Mouse (Mus musculus): ENCODE data around the gene BC030499.

Gene BC030499

DNA sequence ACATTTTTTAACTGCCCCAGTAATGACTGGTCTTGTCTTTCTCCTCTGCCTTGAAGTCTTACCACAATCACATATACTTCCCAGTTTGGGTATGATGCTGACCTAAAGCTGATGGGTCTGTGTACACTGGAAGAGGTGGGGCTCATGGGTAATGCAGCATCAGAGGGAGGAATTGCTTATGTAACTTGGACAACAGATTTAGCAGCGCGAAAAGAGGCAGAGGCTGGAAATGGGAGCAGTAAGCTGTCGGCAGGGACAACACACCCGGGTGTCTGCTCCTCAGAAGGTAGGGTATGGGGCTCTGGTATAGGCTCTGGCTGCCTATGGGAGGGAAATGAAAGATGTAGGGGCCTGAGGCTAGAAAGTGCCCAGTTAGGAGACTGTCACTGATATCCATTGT is at the start of gene BC030499:
Gene BC030499 (plus strand): TSS at position 188 of the 400 bp plus-strand sequence.
- no peak for DNase-seq (ENCODE audit: low read depth, low spot score)

DNA sequence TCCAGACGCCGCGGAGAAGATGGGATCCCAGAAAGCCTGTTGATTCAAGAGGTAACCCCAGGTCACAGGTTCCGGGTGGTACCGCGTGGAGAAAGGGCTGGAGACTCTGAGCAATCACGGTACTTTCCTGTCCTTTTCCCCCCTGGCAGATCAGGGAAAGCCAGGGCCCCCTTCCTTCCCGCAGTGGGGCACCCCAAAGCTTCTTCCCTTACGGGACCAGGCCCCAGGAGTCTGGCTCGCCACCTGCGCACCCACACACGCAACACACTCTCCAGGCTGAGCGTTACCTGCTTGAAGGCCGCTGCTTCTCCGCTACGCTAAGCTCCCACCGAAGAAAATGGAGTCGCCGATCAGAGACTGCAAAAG is 45.4 kb upstream of the BC030499 start:
- DNase-seq (ENCODE audit: low read depth, low spot score): no peak

DNA sequence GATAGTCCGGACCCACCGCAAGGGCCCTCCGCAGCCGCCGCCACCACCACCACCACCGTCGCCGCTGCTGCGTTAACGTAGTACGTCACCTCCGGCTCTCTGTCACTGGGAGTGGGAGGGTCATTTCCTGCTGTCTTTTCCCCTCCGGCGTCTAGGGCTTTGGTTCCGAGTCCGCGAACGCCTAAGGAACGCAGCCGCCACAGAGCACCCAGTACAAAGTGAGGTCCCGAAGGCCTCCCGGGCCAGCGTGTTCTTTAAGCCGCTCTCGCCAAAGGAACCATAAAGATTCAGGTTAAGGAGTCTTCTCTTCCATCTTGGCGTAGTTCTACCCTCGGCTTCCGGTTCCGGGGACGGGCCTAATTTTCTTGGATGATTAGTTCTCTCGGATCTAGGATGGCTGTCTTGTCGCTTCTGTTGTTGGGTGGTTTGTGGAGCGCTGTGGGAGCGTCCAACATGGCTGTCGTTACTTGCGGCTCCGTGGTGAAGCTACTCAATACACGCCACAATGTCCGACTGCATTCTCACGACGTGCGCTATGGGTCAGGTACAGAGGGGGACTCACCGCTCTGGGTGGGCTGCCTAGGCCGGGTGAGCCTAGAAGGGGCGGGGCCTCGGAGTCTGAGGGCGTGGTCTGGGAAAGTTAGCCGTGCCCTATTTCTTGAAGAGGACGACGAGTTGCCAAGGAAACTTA is 44.9 kb upstream of the BC030499 start, which contains the start of the genes Sdf2 and Supt6:
Gene Sdf2 (plus strand): TSS at position 120 of the 691 bp plus-strand sequence.
Gene Supt6 (minus strand): TSS at position 361 of the 691 bp plus-strand sequence.
- peak; percentile 93 for DNase-seq (ENCODE audit: low read depth, low spot score)

DNA sequence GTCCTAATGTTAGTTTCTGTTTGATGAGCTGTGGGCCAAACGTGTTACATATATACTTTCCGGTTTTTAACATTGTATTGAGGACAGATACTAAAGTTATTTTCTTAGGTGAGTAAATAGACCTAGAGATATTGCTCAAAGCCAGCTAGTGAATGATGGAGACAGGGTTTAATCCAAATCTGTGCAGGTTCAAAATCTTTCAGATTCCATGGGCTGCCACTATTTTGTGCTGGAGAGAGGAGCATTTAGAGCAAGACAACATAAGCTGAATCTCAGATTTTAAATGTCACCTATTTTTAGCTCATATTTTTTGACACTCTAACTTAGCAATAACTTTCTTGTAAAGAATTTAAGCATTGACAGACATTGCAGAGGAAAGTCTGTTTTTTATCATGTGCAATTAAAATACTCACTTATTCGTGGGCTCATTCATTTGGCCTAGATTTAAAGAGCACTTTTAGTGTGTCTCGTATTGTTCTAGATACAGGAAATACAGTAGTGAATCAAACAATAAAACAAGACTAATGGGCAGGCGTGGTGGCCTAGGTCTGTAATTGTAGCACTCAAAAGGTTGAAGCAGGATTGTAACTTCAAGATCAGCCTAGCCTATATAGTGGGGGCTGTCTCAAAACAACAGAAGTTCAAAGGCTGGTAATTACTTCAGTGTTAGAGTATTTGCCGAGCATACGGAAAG is 44.2 kb upstream of the BC030499 start:
- peak; percentile 51 for DNase-seq (ENCODE audit: low read depth, low spot score)

DNA sequence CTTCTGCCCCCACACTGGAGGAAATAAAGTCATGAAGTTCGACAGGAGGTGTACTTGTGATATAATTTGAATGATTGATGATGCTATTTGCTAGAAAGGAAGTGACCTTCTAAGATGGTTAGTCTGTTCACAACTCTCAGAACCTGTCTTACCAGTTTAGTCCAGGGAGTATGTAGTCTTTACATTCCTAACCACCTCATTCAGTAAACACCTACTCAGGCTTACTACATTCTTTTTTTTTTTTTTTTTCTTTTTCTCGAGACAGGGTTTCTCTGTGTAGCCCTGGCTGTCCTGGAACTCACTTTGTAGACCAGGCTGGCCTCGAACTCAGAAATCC is 43.7 kb upstream of the BC030499 start:
- no peak for DNase-seq (ENCODE audit: low read depth, low spot score)

DNA sequence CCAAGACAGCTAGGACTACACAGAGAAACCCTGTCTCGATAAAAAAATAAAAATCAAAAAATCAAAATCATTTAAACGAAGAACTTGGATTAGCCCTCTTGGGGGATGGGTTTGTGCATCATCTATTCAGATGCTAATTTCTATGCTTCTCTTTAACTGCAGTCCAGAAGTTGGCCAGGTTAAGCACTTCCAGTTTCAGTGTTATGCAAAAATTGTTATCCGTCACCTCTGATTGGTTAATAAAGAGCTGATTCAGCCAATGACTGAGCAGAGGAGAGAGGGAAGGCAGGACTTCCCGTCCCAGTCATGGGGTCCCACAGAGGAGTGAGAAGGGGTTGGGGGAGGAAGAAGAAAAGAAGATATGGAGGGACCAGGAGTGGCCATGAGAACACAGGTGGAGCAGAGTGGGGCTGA is 42.9 kb upstream of the BC030499 start:
- no peak for DNase-seq (ENCODE audit: low read depth, low spot score)

DNA sequence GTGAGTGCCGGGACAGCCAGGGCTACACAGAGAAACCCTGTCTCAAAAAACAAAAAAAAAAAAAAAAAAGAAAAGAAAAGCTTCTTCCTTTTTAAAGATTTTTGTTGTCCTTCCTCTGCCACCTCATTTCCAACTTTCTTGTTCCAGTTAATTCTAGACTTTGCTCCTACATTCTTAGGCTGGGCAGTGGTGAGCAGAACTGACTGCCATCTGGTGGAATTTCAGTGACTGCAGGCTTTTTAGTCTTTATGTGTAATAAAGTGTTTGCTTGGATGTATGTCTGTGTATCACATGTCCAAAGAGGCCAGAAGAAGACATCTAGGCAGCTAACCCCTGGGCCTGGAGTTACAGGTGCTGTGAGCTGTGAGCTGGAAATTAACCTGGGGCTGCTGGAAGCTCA is 34.0 kb upstream of the BC030499 start:
- DNase-seq (ENCODE audit: low read depth, low spot score): no peak

DNA sequence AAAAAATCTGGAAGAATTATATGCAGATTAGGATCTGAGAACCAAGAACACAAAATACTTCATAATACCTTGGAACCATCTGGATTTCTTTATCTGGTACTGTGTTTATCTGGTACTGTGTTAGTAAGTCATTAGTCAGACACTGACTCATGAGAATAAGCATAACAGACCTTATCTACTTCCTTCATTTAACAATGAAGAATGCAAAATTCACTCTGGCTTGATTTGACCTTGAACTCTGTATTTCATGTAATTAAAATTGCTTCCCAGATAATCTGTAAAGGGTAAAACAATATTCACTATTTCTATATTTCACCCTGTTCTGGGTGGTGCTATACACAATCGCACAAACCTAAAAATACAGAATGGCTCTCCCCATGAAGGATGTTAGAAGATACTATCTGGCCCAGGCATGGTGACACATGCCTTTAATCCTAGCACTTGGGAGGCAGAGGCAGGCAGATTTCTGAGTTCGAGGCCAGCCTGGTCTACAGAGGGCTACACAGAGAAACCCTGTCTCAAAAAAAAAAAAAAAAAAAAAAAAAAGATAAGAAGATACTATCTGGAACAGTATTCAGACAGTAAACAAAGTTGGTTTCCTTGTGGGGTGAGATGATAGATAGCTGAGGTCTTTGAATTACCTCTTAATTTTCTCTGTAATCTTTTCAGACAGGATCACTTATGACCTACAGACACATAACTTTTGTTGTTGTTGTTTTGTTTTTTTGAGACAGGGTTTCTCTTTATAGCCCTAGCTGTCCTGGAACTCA is 30.0 kb upstream of the BC030499 start:
- peak; percentile 54 for DNase-seq (ENCODE audit: low read depth, low spot score)

DNA sequence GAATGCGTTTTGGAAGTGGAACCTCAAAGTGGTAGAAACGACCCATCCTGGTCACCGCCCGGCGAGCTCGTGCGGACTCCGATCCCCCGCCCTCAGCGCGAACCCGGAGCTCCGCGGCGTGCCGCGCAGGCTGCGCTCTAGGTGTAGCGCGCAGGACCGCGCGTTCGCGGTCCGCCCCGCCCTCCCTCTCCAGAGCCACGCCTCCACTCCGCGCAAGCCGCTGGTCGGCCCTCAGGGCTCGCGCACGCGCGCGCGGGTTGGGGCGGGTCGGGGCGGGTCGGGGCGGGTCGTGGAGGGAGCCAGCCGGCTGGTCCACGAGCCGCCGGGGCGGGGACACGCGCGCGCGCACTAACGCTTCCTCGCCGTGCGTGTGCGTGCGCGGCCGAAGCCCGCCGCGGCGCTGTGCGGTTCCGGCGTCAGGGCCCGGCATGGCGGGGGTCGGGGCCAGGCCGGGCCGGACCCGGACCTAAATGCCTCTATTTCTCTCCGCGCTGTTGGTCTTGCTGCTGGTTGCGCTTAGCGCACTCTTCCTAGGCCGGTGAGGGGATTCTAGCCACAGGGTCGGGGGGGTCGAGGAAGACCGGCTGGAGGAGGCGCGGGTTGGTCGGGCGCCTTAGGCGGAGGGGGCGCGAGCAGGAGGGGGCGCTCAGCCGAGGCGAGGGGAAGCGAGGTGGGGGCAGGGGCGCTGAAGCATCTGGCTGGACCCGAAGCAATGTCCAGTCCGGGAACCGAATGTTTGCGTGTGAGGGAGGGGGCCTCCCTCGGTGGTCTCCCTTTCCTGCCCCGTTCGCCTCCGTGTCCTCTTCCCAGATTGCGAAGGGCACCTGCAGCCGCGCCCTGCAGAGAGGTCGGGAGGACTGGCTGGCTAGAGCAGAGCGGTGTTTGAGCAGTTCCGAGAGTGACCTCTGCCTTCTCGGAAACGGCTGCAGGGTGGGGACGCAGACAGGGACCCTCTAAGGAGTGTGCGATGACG is 29.0 kb upstream of the BC030499 start, which contains the start of gene 2610507B11Rik:
Gene 2610507B11Rik (plus strand): TSS at position 373 of the 973 bp plus-strand sequence.
- peak; percentile 98 for DNase-seq (ENCODE audit: low read depth, low spot score)

DNA sequence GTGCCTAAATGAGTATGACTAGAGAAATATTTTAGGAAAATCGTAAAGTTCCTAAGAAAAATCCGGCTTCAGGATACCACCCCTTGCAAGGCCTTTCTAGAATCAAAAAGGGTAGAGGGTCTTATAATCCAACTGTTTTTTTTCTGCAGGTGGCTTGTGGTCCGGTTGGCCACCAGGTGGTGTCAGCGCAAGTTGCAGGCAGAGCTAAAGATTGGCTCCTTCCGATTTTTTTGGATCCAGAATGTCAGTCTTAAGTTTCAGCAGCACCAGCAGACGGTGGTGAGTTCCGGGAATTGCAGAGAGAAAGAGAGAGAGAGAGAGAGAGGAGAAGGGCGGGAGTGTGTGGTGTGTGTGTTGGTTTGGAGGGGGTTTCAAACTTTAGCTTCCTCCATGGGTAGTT is 28.1 kb upstream of the BC030499 start:
- DNase-seq (ENCODE audit: low read depth, low spot score): peak; percentile 70

DNA sequence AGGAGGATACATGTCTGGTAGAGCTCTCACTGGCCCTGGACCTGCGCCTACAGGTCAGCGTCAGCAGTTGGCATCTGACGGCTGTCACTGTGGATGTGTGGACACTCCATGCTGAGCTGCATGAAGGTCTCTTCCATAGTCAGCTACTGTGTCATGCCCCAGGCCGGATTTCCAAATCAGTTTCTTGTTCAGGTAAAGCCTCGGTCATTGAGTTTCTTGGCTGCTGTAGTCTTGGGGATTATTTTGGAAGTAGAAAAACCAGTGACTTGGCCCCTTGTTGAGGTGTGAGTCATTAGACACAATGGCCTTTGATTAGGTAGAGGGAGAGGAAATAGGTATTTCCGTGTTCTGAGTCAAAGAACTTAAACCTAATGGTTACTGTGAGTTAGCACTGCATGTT is 25.1 kb upstream of the BC030499 start:
- DNase-seq (ENCODE audit: low read depth, low spot score): no peak

DNA sequence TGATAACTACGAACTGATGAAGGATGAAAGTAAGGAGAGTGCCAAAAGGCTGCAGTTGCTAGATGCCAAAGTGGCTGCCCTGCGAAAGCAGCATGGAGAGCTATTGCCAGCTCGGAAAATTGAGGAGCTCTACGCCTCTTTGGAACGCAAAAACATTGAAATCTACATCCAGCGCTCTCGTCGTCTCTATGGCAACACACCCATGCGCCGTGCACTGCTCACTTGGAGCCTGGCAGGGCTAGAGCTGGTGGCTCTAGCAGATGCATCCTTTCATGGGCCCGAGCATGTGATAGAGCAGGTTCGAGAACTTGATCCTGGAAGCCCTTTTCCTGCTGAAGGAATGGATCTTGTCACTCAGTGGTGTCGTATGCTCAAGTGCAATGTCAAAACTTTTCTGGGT is 18.7 kb upstream of the BC030499 start:
- DNase-seq (ENCODE audit: low read depth, low spot score): no peak

DNA sequence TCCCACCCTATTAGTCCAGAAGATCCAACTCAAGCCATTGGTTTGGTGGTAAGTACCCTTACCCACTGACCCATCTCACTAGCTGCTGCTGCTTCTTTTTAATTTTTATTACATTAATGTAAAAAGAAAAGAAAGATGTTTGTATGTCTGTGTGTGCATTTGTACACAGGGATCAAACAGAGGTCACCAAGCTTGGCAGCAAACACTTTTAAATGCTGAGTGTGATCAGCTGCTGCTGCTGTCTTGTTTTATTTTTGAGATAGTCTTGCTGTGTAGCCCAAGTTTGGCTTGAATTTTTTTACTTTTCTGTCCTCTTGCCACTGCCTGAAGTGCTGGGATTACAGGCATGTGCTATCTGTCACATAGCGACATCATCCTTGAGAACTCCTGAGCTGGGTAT is 15.0 kb upstream of the BC030499 start:
- no peak for DNase-seq (ENCODE audit: low read depth, low spot score)

DNA sequence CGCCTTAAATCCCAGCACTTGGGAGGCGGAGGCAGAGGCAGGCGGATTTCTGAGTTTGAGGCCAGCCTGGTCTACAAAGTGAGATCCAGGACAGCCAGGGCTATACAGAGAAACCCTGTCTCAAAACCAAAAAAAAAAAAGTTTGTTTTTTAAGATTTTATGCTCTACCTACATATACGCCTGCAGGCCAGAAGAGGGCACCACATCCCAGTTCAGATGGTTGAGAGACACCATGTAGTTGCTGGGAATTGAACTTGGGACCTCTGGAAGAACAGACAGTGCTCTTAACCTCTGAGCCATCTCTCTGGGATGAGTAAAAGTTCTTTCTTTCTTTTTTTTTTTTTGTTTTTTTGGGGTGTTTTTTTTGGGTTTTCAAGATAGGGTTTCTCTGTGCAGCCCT is 14.5 kb upstream of the BC030499 start:
- DNase-seq (ENCODE audit: low read depth, low spot score): peak; percentile 20

DNA sequence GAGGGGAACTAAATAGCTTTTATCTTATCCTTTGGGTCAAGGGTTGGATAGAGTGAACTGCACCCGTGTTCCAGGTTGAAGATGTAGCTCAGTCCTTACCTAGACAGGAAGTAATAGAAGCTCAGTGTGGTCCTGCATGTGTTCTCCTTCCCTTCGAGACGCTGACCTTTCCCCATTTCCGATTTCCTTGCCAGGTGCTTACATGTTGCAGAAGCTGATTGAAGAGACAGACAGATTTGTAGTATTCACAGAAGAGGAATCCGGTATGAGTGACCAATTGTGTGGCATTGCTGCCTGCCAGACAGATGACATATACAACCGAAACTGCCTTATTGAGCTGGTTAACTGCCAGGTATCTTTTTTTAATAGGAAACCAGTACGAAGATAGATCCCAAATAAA is 11.8 kb upstream of the BC030499 start:
- DNase-seq (ENCODE audit: low read depth, low spot score): no peak

DNA sequence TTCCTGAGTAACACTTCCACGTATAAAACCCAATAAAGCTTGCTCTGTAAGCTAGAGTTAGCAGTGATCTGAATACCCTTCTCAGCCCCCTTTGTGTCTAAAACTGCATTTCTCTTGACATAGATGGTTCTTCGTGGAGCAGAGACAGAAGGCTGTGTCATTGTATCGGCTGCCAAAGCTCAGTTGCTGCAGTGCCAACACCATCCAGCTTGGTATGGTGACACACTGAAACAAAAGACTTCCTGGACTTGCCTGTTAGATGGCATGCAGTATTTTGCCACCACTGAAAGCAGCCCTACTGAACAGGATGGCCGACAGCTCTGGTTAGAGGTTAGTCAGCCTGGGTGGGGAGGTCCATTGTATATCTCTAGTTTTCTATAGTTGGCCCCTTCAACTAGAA is 11.1 kb upstream of the BC030499 start:
- no peak for DNase-seq (ENCODE audit: low read depth, low spot score)

DNA sequence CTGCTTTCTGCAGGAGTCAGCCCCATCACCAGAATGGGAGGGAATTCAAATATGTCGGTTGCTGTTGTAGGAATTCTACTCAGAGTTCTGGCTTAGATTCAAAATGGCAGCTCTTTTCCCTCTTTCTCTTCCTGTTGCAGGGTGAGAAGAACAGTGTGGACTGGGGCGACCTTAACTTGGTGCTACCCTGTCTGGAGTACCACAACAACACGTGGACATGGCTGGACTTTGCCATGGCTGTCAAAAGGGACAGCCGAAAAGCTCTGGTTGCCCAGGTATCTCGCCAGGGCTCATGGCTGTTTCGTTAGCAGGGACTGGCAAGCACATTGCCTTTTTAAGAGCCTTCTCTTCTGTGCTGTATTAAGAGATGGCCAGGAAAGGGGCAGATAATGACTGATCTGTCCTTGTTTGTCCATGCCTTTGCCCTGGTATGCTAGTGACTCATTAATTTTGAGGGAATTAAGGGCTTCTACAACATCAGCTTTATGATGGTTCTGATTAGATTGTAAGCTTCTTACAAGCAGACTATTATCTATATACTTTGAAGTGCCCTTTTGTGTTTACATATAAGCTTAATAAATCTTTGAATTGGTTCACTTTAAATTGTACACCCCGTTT is 1.4 kb upstream of the BC030499 start:
- DNase-seq (ENCODE audit: low read depth, low spot score): no peak

DNA sequence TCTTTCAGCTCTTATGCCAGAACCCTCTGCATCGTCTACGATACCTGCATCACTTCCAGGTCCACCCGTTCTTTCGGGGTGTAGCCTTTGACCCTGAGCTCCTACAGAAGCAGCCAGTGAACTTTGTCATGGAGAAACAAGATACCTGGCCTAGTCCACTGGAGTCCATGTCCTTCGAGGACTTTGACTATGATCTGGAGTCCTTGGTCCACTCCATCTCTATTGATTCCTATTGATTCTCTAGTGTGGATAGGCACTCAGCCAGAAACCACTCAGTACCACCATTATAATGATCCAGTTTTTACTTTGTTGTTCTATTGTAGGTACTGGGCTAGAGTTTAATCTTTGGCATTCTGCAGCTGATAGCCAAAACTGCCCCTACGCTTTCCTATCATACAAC is 3.9 kb downstream of the BC030499 start:
- no peak for DNase-seq (ENCODE audit: low read depth, low spot score)

DNA sequence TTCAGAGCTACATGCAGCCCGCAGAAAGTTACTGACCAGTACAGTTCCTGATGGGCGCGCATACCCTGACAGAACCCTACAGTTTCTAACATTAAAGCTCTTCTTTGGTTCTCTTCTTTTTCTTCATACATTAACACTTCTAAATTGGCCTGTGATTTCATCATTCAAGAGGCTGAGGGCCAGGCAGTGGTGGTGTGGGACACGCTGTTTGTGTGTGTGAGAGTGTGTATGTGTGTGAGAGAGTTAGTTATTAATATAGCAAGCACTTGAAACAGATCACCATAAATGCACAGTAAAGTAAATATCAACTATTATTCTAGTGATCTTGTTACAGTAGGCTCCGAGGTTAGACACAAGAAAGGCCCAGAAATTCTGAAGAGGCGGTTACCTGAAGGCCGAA is 10.3 kb downstream of the BC030499 start:
- no peak for DNase-seq (ENCODE audit: low read depth, low spot score)

DNA sequence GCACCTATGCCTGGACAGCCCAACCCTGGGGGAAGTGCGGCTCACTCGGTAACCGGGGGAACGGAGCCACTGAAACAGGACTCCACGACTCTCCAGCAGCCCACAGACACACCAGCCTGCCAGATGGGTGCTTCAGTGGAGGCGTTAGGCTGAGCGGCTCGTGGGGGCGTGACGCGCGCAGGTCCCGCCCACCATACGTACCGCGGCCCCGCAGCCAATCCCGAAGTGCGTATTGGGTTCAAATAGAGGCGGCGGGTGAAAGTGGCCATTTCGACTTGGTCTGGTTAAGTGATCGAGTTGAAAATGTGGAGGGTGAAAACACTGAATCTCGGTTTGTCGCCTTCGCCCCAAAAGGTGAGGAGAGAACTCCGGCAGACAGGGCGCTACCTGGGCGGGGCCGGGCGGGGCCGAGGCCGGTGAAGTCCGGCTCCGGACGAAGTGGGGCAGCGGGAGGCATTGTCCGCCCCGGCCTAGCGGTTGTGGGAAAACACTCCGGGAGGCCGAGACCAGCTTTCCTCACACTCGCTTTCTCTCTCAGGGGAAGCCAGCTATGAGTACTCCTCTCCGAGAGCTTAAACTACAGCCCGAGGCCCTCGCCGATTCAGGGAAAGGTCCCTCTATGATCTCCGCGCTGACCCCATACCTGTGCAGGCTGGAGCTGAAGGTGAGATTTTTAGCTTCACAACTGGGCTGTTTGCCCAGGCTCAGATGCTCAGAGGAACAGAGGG is 10.9 kb downstream of the BC030499 start, which contains the start of gene Spag5:
Gene Spag5 (plus strand): TSS at position 173 of the 728 bp plus-strand sequence.
- DNase-seq (ENCODE audit: low read depth, low spot score): peak; percentile 90
